Mouse (Mus musculus) forebrain, embryonic 12.5 days (tissue): ENCODE measurements around the gene Tenm4. TPM values are rescaled to one million over a fixed set of nuclear protein-coding genes. Genes with fewer than 3 reads are reported as not detected.
A peak's percentile ranks its signal among the peaks of the same experiment; 100 is the strongest.

Source experiments
- ATAC-seq: fragments of 200-750 bp; cut with Nextera tagmentation; 2 replicates; pipeline ENCODE4 v1.8.0; 2017; ENCODE audit warnings: moderate TSS enrichment; ENCODE audit not compliant: low FRiP score
- H3K27ac ChIP-seq: fragments of 300-500 bp; sonication (generic); 2 replicates; pipeline ENCODE4 v1.5.1; 2016; ENCODE audit warnings: mild to moderate bottlenecking
- H3K27me3 ChIP-seq: fragments of 300-500 bp; sonication (generic); 2 replicates; pipeline ENCODE4 v1.6.1; 2016; ENCODE audit warnings: mild to moderate bottlenecking
- H3K36me3 ChIP-seq: fragments of 300-500 bp; sonication (generic); replicated peaks from 2 replicates; pipeline ENCODE4 v1.6.1; 2016; ENCODE audit warnings: mild to moderate bottlenecking
- H3K4me1 ChIP-seq: fragments of 300-500 bp; sonication (generic); 2 replicates; pipeline ENCODE4 v1.6.1; 2016
- H3K4me2 ChIP-seq: fragments of 300-500 bp; sonication (generic); 2 replicates; pipeline ENCODE4 v1.6.1; 2016; ENCODE audit warnings: mild to moderate bottlenecking, moderate library complexity
- H3K4me3 ChIP-seq: fragments of 300-500 bp; sonication (generic); replicated peaks from 2 replicates; pipeline ENCODE4 v1.5.1; 2016; ENCODE audit warnings: mild to moderate bottlenecking
- H3K9ac ChIP-seq: fragments of 300-500 bp; sonication (generic); 2 replicates; pipeline ENCODE4 v1.6.1; 2016; ENCODE audit warnings: mild to moderate bottlenecking
- H3K9me3 ChIP-seq: fragments of 300-500 bp; sonication (generic); 2 replicates; pipeline ENCODE4 v1.6.1; 2016
- WGBS: fragments of 180-500 bp; shearing (Covaris S2); methylation state at CpG from one replicate; pipeline ENCODE4 v1.1.7; 2016; 5-methylcytosine and 5-hydroxymethylcytosine counted together
- polyA plus RNA-seq: library from polyadenylated mRNA; unstranded; fragments of >200 nt; fragmentation: Nextera tagmentation; extraction: Ambion mirVana; gene quantifications from 2 replicates; pipeline ENCODE4 v1.2.1, GENCODE M21; 2016

Tenm4 gene
- polyA plus RNA-seq, 1 experiment from 2014 or later = 62.3 TPM

- H3K27me3 ChIP-seq = no peaks in the 10 kb centered on the region
Observed at GRCm38 (mm10) chr7:96438392-96438791, 267.3 kb downstream of the Tenm4 start.

GRCm38 (mm10) chr7:96440161-96440707 lies 269.2 kb downstream of the Tenm4 start:
- H3K27me3 ChIP-seq = no peaks in the 10 kb centered on the region
- no peak overlapping the region for H3K9ac ChIP-seq
- H3K36me3 ChIP-seq = no peaks in the 10 kb centered on the region
- no peak overlapping the region for H3K4me2 ChIP-seq
- peak; percentile 5; the same call in 1 of the 2 replicates for ATAC-seq
- no peaks in the 10 kb centered on the region for H3K4me1 ChIP-seq
- H3K9me3 ChIP-seq = no peaks in the 10 kb centered on the region
- H3K27ac ChIP-seq = no peak overlapping the region
- no peak overlapping the region for H3K4me3 ChIP-seq

More at GRCm38 (mm10) chr7:96438392-96438791, 267.3 kb downstream of the Tenm4 start:
- no peak overlapping the region for H3K4me2 ChIP-seq
- H3K27ac ChIP-seq = no peak overlapping the region
- 97% methylated on average over 6 of the region's 6 CpGs for WGBS
- no peak for ATAC-seq
- H3K36me3 ChIP-seq = no peaks in the 10 kb centered on the region
- H3K9ac ChIP-seq = no peak overlapping the region
- no peaks in the 10 kb centered on the region for H3K4me1 ChIP-seq
- H3K9me3 ChIP-seq = no peaks in the 10 kb centered on the region
- no peak overlapping the region for H3K4me3 ChIP-seq

DNA sequence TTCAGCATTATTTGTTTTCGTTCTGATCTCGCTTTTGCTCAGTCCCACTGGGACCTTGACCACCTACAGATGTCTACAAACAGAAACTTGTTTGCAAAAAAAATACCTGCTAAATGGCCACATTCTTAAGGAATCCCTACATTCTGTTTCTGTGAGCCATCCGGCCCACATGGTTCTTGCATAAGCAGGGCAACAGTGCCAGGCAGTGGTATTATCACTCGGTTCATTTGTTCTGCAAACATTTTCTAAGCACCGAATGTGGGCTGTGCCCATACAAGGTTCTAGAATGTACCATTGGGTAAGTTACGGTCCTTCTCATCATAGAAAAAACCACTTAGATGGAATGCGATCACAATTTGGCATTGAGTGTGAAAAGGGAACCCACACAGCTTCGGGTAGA lies 274.7 kb downstream of the Tenm4 start:
- no peaks in the 10 kb centered on the region for H3K9me3 ChIP-seq

GRCm38 (mm10) chr7:96447806-96448397 lies 276.9 kb downstream of the Tenm4 start:
- Histone ChIP-seq H3K4me2 (no peak overlapping the region), H3K4me3 (no peak overlapping the region), H3K27me3 (no peaks in the 10 kb centered on the region), H3K27ac (no peak overlapping the region), H3K9ac (no peak overlapping the region), H3K36me3 (no peaks in the 10 kb centered on the region), H3K4me1 (no peaks in the 10 kb centered on the region), H3K9me3 (no peaks in the 10 kb centered on the region)
- ATAC-seq = no peak
- WGBS = 75% methylated on average over 12 of the region's 12 CpGs

More for the DNA sequence above, 274.7 kb downstream of the Tenm4 start:
- no peaks in the 10 kb centered on the region for H3K4me1 ChIP-seq
- no peak overlapping the region for H3K4me2 ChIP-seq
- H3K27me3 ChIP-seq = no peaks in the 10 kb centered on the region
- no peak overlapping the region for H3K27ac ChIP-seq
- no peak overlapping the region for H3K9ac ChIP-seq
- no peaks in the 10 kb centered on the region for H3K36me3 ChIP-seq
- H3K4me3 ChIP-seq = no peak overlapping the region
- no peak for ATAC-seq
- 92% methylated on average over 8 of the region's 8 CpGs for WGBS

GRCm38 (mm10) chr7:96455957-96456356 lies 284.9 kb downstream of the Tenm4 start:
- WGBS = 73% methylated on average over 2 of the region's 2 CpGs
- H3K9ac ChIP-seq = no peak overlapping the region

DNA sequence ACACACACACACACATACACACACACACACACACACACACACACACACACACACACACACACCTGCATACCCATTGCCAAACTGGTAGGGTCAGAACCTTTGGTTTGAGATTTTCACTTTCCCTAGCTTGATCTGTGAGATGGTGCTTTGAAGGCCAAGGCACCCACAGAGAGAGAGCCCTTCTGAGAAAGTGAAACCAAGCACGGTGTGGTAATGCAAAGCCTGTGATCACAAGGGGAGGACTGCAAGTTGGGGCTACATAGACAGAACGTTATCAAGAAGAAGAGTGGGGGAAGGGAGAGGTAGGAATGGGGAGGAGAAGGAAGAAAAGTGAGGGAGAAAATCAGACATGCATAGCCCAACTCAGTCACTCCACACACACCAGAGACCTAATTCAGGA lies 285.6 kb downstream of the Tenm4 start:
- 65% methylated on average over 2 of the region's 2 CpGs for WGBS
- Histone ChIP-seq H3K9ac (no peak overlapping the region), H3K4me3 (no peak overlapping the region), H3K27me3 (no peaks in the 10 kb centered on the region), H3K9me3 (no peaks in the 10 kb centered on the region), H3K4me2 (no peak overlapping the region), H3K4me1 (peaks cover 17% of the 10 kb centered on the region), H3K36me3 (no peaks in the 10 kb centered on the region), H3K27ac (no peak overlapping the region)
- no peak for ATAC-seq

More at GRCm38 (mm10) chr7:96455957-96456356, 284.9 kb downstream of the Tenm4 start:
- H3K4me2 ChIP-seq = no peak overlapping the region
- no peak overlapping the region for H3K4me3 ChIP-seq
- H3K27ac ChIP-seq = no peak overlapping the region
- ATAC-seq = no peak
- peaks cover 17% of the 10 kb centered on the region for H3K4me1 ChIP-seq
- no peaks in the 10 kb centered on the region for H3K9me3 ChIP-seq
- no peaks in the 10 kb centered on the region for H3K27me3 ChIP-seq
- H3K36me3 ChIP-seq = no peaks in the 10 kb centered on the region

- Histone ChIP-seq H3K27me3 (no peaks in the 10 kb centered on the region), H3K4me1 (peaks cover 17% of the 10 kb centered on the region), H3K4me2 (no peak overlapping the region), H3K4me3 (no peak overlapping the region), H3K9ac (no peak overlapping the region), H3K9me3 (no peaks in the 10 kb centered on the region), H3K27ac (no peak overlapping the region), H3K36me3 (no peaks in the 10 kb centered on the region)
- 82% methylated on average over 2 of the region's 2 CpGs for WGBS
- no peak for ATAC-seq
Observed at GRCm38 (mm10) chr7:96457891-96458290, 286.8 kb downstream of the Tenm4 start.

DNA sequence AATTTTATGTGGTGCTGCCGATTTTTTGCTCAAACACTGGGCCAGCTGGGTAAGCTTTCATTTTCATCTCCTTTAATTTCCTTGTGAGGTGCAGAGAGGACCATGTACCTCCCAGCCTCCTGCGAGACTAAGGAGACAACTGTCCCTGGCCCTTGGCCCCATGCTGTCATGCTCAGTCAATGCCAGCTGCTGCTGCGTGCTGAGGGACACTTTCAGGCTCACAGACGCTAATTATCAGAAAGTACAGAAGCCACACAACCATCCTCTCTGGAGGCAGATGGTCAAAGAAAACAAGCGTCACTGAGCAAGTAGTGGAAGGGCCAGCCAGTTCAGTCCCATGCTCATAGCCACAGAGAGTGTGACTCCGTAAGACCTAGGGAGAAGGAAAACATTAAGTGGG lies 287.9 kb downstream of the Tenm4 start:
- no peak overlapping the region for H3K9ac ChIP-seq
- H3K9me3 ChIP-seq = no peaks in the 10 kb centered on the region
- no peak overlapping the region for H3K4me3 ChIP-seq
- peaks cover 17% of the 10 kb centered on the region for H3K4me1 ChIP-seq
- no peak overlapping the region for H3K27ac ChIP-seq
- H3K4me2 ChIP-seq = no peak overlapping the region
- ATAC-seq = no peak
- WGBS = 73% methylated on average over 6 of the region's 6 CpGs
- H3K36me3 ChIP-seq = no peaks in the 10 kb centered on the region
- H3K27me3 ChIP-seq = no peaks in the 10 kb centered on the region

DNA sequence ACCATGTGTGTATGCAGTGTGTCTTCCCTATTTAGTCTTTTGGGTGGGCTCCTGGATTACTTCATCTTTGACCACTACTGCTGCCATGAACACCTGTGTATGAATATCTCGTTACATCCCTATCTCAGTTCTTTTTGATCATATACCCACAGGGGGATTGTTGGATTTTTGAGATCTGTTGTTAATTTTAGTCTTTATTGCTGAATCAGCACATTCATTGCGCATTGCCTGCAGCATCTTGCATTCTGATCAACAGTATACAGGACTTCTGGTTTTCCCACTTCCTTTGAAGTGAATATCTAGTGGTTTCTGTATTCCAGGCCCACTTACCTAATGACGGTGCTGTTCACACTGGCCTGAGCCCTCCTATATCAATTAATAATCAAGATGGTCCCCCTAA lies 295.7 kb downstream of the Tenm4 start:
- Histone ChIP-seq H3K4me1 (no peaks in the 10 kb centered on the region), H3K27me3 (no peaks in the 10 kb centered on the region), H3K36me3 (no peaks in the 10 kb centered on the region), H3K4me3 (no peak overlapping the region), H3K9ac (no peak overlapping the region), H3K27ac (no peak overlapping the region), H3K4me2 (no peak overlapping the region), H3K9me3 (no peaks in the 10 kb centered on the region)
- WGBS = 91% methylated on average over 3 of the region's 3 CpGs
- no peak for ATAC-seq

GRCm38 (mm10) chr7:96470821-96471220 lies 299.8 kb downstream of the Tenm4 start:
- Histone ChIP-seq H3K4me2 (no peak overlapping the region), H3K27me3 (no peaks in the 10 kb centered on the region), H3K36me3 (no peaks in the 10 kb centered on the region), H3K4me3 (no peak overlapping the region), H3K9ac (no peak overlapping the region), H3K9me3 (no peaks in the 10 kb centered on the region), H3K4me1 (no peaks in the 10 kb centered on the region), H3K27ac (no peak overlapping the region)
- ATAC-seq = no peak
- 86% methylated on average over 6 of the region's 6 CpGs for WGBS

DNA sequence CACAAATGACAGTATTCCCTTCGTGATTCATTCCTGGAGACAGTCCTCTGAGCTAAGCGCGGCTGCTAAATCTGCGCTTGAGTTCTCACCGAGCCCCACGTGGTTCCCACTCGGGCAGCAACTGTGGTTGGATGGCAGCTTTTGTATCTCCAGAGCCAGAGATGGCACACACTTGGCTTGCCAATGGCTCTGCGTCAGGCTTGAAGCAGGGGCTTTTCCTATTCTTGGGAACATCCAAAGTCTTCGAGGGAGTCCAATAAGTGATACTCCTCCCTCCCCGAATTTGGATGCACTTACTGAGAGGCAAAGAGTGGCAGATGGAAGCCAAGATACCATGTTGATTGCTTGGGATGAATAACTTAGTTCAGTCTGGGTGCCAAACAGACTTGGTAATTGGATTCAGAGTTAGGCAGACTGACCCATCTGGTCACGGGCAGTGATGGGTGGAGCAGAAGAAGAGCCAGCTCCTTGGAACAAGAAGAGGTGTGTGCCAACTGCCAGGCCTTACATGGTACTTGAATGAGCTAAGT lies 303.6 kb downstream of the Tenm4 start:
- Histone ChIP-seq H3K4me2 (no peak overlapping the region), H3K4me1 (no peaks in the 10 kb centered on the region), H3K9ac (no peak overlapping the region), H3K27me3 (no peaks in the 10 kb centered on the region), H3K36me3 (no peaks in the 10 kb centered on the region), H3K27ac (no peak overlapping the region), H3K4me3 (no peak overlapping the region), H3K9me3 (no peaks in the 10 kb centered on the region)
- WGBS = 85% methylated on average over 11 of the region's 11 CpGs
- no peak for ATAC-seq

DNA sequence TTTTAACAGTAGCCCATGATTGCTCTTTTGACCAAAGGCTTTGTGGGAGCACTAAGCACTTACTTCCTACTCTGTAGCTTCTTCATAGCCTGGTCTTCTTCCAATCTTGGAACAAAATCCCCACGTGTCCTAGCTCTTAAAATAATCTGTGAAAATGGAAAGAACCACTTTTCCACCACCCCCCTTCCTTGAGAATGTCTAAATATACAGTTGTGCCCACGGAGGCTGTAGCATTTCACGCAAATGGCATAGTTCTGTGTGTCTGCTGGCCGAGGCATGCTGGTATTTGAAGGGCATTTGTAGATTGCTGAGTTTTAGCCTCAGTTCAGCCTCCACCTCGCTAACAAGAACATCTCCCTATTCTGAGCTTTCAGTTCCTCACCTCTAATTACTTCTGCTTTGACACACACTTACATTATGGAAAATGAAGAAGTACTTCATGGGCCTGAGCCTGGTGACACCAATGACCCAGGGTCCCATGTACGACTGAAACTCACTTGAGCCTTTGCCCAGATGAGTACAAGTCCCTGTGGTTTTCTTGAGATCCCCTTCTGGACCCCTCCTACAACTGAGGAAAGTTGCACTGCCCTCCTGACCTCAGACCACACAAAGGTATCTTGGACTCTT lies 306.1 kb downstream of the Tenm4 start:
- peaks cover 8% of the 10 kb centered on the region; the same call in 1 of the 2 replicates for H3K4me1 ChIP-seq
- no peak overlapping the region for H3K9ac ChIP-seq
- H3K4me2 ChIP-seq = no peak overlapping the region
- ATAC-seq = no peak
- H3K27me3 ChIP-seq = no peaks in the 10 kb centered on the region
- H3K4me3 ChIP-seq = no peak overlapping the region
- no peaks in the 10 kb centered on the region; the same call in 1 of the 2 replicates for H3K36me3 ChIP-seq
- H3K27ac ChIP-seq = no peak overlapping the region
- no peaks in the 10 kb centered on the region for H3K9me3 ChIP-seq
- WGBS = 92% methylated on average over 6 of the region's 6 CpGs

DNA sequence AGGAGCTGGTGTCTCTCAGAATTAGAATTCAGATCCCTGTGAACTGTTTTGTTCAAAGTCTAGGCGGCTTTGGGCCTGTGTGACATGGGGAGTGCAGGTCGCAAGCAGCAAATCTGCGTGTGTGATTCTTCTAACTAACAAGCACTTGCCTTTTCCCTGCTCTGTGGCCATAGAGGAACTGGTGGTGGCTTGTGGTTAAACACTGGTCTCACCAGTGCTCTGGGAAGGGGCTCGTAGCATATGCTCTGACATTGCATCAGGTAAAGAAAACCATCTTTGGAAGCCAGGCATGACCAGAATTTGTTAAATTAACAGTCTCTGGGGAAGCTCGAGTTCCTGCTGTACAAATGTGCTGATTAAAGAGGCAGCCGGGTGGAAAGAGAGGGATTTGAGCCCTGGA lies 308.1 kb downstream of the Tenm4 start:
- Histone ChIP-seq H3K4me3 (no peak overlapping the region), H3K4me1 (peaks cover 8% of the 10 kb centered on the region), H3K9me3 (no peaks in the 10 kb centered on the region), H3K9ac (no peak overlapping the region), H3K36me3 (no peaks in the 10 kb centered on the region; the same call in 1 of the 2 replicates), H3K27ac (no peak overlapping the region), H3K27me3 (no peaks in the 10 kb centered on the region), H3K4me2 (no peak overlapping the region)
- no peak for ATAC-seq
- WGBS = 78% methylated on average over 6 of the region's 6 CpGs
